ENCODE assay signal across 19 mouse cellular contexts in genomic region chr9:14907816-14908415, GRCm38 (mm10). TPM values are rescaled to one million over a fixed set of nuclear protein-coding genes. Genes with fewer than 3 reads are reported as not detected.
DNase-seq lines count a peak whose midpoint lies in the region; ATAC-seq lines count a peak whose summit lies in the region.
"Had no signal": no experiment of that assay in that cellular context is flagged by ENCODE, and none has a peak within 500 bp of the region (broad histone marks: within the 10 kb centered on the region; RNA-seq: fewer than 3 reads in every experiment).

No protein-coding gene starts in this region.

- no peak overlapping the region for H3K4me3 ChIP-seq in midbrain, embryonic 16.5 days (ENCODE audit: low read depth, low read length)
- H3K4me3 ChIP-seq: forebrain, embryonic 15.5 days; limb, embryonic 12.5 days; myocyte had no signal

- ATAC-seq in midbrain, embryonic 16.5 days: no peak
- ATAC-seq: forebrain, embryonic 15.5 days had no signal

- no peak overlapping the region for H3K27ac ChIP-seq in midbrain, embryonic 16.5 days (ENCODE audit: low read length)
- H3K27ac ChIP-seq: forebrain, embryonic 15.5 days; hindbrain, embryonic 14.5 days; limb, embryonic 12.5 days had no signal

- DNase-seq in left cerebral cortex, adult 18-20 months (ENCODE audit: low spot score in 2 of 2): peak; percentile 22 to 48
- no peak for DNase-seq in left cerebral cortex, postnatal 4 days
- peak; percentile 42 for DNase-seq in thymus, postnatal 0 days (ENCODE audit: low spot score)
- no peak for DNase-seq in thymus, adult 18-20 months
- peak; percentile 89 for DNase-seq in induced T-regulatory cell, adult 2 months (ENCODE audit: low read depth)
- no peak for DNase-seq in kidney, postnatal 10 days
- DNase-seq: adrenal gland, postnatal 25 days; kidney, adult 8-10 months; spleen, adult 18-20 months had no signal

- H3K27me3 ChIP-seq in midbrain, embryonic 16.5 days (ENCODE audit: control insufficient read depth, insufficient read depth, low read depth, low read length): no peaks in the 10 kb centered on the region
- H3K27me3 ChIP-seq: forebrain, embryonic 15.5 days; limb, embryonic 12.5 days had no signal

- H3K4me1 ChIP-seq in midbrain, embryonic 16.5 days (ENCODE audit: control insufficient read depth, insufficient read depth, low read length): peaks cover 9% of the 10 kb centered on the region; the same call in 1 of the 2 replicates

- 76% methylated on average over 7 of the region's 7 CpGs for WGBS in midbrain, embryonic 16.5 days

- H3K9ac ChIP-seq in midbrain, embryonic 16.5 days (ENCODE audit: low read depth, low read length): no peak overlapping the region
- H3K9ac ChIP-seq: forebrain, embryonic 15.5 days; hindbrain, embryonic 14.5 days; limb, embryonic 12.5 days had no signal

- H3K36me3 ChIP-seq in midbrain, embryonic 16.5 days (ENCODE audit: control insufficient read depth, insufficient read depth, low read length): no peaks in the 10 kb centered on the region
- H3K36me3 ChIP-seq: forebrain, embryonic 15.5 days; limb, embryonic 12.5 days had no signal

- intact Hi-C loops in left cerebral cortex, postnatal 4 days (cut with DNase I): no loop called here

- H3K4me2 ChIP-seq in midbrain, embryonic 16.5 days (ENCODE audit: low read length): no peak overlapping the region
- H3K4me2 ChIP-seq: forebrain, embryonic 15.5 days; hindbrain, embryonic 14.5 days; limb, embryonic 12.5 days had no signal

- no peaks in the 10 kb centered on the region for H3K9me3 ChIP-seq in midbrain, embryonic 16.5 days (replicated peaks; ENCODE audit: control insufficient read depth, low read length, poor library complexity, severe bottlenecking)
- H3K9me3 ChIP-seq: forebrain, embryonic 15.5 days; limb, embryonic 12.5 days had no signal

RNA-seq across cellular contexts. Expression of gene Izumo1r, which starts 4.2 kb away (rescaled TPM):
- not detected for total RNA-seq in left cerebral cortex, adult 18-20 months (2021)
- total RNA-seq in left cerebral cortex, postnatal 4 days (2021): not detected
- polyA plus RNA-seq in thymus, postnatal 0 days (2015; fragmentation: Nextera tagmentation; extraction: Ambion mirVana): 14.7 and 21.0 TPM in 2 replicates
- polyA plus RNA-seq in midbrain, embryonic 16.5 days (2015; fragmentation: Nextera tagmentation; extraction: Ambion mirVana): not detected in 2 replicates
- total RNA-seq: adrenal gland, postnatal 25 days; gastrocnemius, postnatal 4 days; layer of hippocampus, adult 18-20 months had no signal
- polyA plus RNA-seq: forebrain, embryonic 15.5 days; hindbrain, embryonic 14.5 days; limb, embryonic 12.5 days; liver, embryonic 16.5 days; myocyte had no signal

RNA-seq across cellular contexts. Expression of gene Gpr83, which starts 47.9 kb away (rescaled TPM):
- total RNA-seq in left cerebral cortex, adult 18-20 months (2021): 10 to 100 TPM; 23.2 to 27.9 TPM
- 1 to 10 TPM; 1.8 to 2.8 TPM for total RNA-seq in left cerebral cortex, postnatal 4 days (2021)
- 7.4 and 9.4 TPM in 2 replicates for polyA plus RNA-seq in thymus, postnatal 0 days (2015; fragmentation: Nextera tagmentation; extraction: Ambion mirVana)
- polyA plus RNA-seq in midbrain, embryonic 16.5 days (2015; fragmentation: Nextera tagmentation; extraction: Ambion mirVana): 4.1 and 4.2 TPM in 2 replicates
- total RNA-seq: adrenal gland, postnatal 25 days; megakaryocyte-erythroid progenitor cell, adult 5-6 weeks had no signal
- polyA plus RNA-seq: myocyte; urinary bladder, adult 2 months had no signal

Comparison
In these comparisons a context has a peak if more than half of its experiments do, and no peak if none do; other contexts are left out.
1. DNase-seq: peak in left cerebral cortex, adult 18-20 months (2 of 2), thymus, postnatal 0 days (single experiment) and induced T-regulatory cell, adult 2 months (single experiment); none in left cerebral cortex, postnatal 4 days (single experiment), thymus, adult 18-20 months (0 of 2) and kidney, postnatal 10 days (single experiment).
2. RNA of gene Gpr83, which starts 47.9 kb away (total RNA-seq): 23.2 to 27.9 TPM in left cerebral cortex, adult 18-20 months; 1.8 to 2.8 TPM in left cerebral cortex, postnatal 4 days; every median in the first group is over 4 times any median in the second.